In the genomic region with DNA sequence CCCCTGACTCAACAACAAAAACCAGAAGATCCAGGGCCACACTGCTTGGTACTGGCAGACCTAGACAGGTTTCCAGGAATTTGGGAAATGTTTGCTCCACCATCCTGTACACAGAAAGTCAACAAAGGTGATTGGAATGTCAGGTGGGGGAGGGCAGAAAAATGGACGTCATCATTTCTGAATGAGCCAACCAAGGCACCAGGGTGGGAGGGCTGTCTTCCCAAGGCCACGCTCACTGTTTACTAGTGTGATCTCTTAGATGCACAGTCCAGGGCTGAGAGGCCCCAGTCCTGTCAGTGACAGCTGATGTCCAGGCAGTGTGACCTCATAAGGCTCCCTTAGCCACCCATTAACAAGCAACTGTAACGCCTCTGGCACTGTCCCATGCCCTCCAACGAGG, we compare ENCODE assay signal across 14 mouse cellular contexts.
"Had no signal": no experiment of that assay in that cellular context is flagged by ENCODE, and none has a peak within 500 bp of the region (broad histone marks: within the 10 kb centered on the region; RNA-seq: fewer than 3 reads in every experiment).

No protein-coding gene starts in this region.

- H3K4me3 ChIP-seq: left cerebral cortex, adult 2 months; limb, embryonic 10.5 days; midbrain, embryonic 15.5 days; neural tube, embryonic 13.5 days had no signal

- H3K4me1 ChIP-seq: midbrain, embryonic 15.5 days had no signal

- ATAC-seq: intestine, postnatal 0 days; lung, postnatal 0 days; midbrain, embryonic 15.5 days had no signal

- DNase-seq: kidney, adult 9 months; kidney, postnatal 10 days; lung, adult 2 months; lung, postnatal 36 days; retina, postnatal 1 day; right cerebral cortex, postnatal 25 days; thymus, adult 18-20 months; thymus, postnatal 14 days had no signal

- H3K4me2 ChIP-seq: midbrain, embryonic 15.5 days; neural tube, embryonic 13.5 days had no signal

- H3K27ac ChIP-seq: left cerebral cortex, adult 2 months; limb, embryonic 10.5 days; midbrain, embryonic 15.5 days; neural tube, embryonic 13.5 days had no signal

- H3K9me3 ChIP-seq: limb, embryonic 10.5 days; midbrain, embryonic 15.5 days; neural tube, embryonic 13.5 days had no signal

- H3K36me3 ChIP-seq: limb, embryonic 10.5 days; midbrain, embryonic 15.5 days; neural tube, embryonic 13.5 days had no signal

- H3K9ac ChIP-seq: midbrain, embryonic 15.5 days; neural tube, embryonic 13.5 days had no signal

- H3K27me3 ChIP-seq: midbrain, embryonic 15.5 days; neural tube, embryonic 13.5 days had no signal
